Comparison of ENCODE assay signal across 16 mouse cellular contexts in the genomic region with DNA sequence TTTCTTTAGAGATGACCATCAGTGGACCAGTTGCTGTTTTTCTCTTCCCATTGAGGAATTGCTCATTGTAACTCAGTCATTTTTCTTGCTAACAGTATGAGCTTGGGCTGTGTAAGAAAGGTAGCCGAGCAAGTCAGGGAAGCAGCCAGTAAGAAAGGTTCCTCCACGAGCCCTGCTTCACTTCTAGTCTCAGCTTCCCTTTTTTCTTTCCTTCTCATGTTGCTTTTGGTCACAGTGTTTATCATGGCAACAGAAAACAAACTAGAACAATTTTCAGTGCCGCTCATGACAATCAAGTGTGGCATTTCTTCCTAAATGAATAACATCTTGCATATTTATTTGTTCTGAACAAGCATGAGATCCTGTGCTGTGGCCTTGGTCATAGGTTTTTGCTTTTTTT.
"Had no signal": no experiment of that assay in that cellular context is flagged by ENCODE, and none has a peak within 500 bp of the region (broad histone marks: within the 10 kb centered on the region; RNA-seq: fewer than 3 reads in every experiment).

No protein-coding gene starts in this region.

- H3K4me1 ChIP-seq: limb, embryonic 12.5 days; liver, embryonic 13.5 days; lung, embryonic 15.5 days; midbrain, embryonic 15.5 days; neural tube, embryonic 13.5 days had no signal

- ATAC-seq: liver, postnatal 0 days; midbrain, embryonic 15.5 days had no signal

- H3K4me3 ChIP-seq: limb, embryonic 12.5 days; liver, embryonic 13.5 days; lung, embryonic 15.5 days; megakaryocyte, embryonic 14.5 days; midbrain, embryonic 15.5 days; neural tube, embryonic 13.5 days had no signal

- H3K27me3 ChIP-seq: limb, embryonic 12.5 days; liver, embryonic 13.5 days; lung, embryonic 15.5 days; megakaryocyte, embryonic 14.5 days; midbrain, embryonic 15.5 days; neural tube, embryonic 13.5 days had no signal

- DNase-seq: kidney, adult 8-10 months; kidney, postnatal 36 days; layer of hippocampus, adult 9-11 months; layer of hippocampus, postnatal 36 days; liver; liver, embryonic 13.5 days; liver, postnatal 0 days; lung, postnatal 14 days; thymus, adult 18-20 months; thymus, postnatal 25 days had no signal

- H3K9ac ChIP-seq: limb, embryonic 12.5 days; liver, embryonic 13.5 days; liver, postnatal 0 days; lung, embryonic 15.5 days; midbrain, embryonic 15.5 days; neural tube, embryonic 13.5 days had no signal

- H3K9me3 ChIP-seq: limb, embryonic 12.5 days; liver, embryonic 13.5 days; lung, embryonic 15.5 days; megakaryocyte, embryonic 14.5 days; midbrain, embryonic 15.5 days; neural tube, embryonic 13.5 days had no signal

- H3K27ac ChIP-seq: kidney, postnatal 0 days; limb, embryonic 12.5 days; liver, embryonic 13.5 days; lung, embryonic 15.5 days; midbrain, embryonic 15.5 days; neural tube, embryonic 13.5 days had no signal

- H3K36me3 ChIP-seq: limb, embryonic 12.5 days; liver, embryonic 13.5 days; lung, embryonic 15.5 days; midbrain, embryonic 15.5 days; neural tube, embryonic 13.5 days had no signal
